Mouse (Mus musculus) embryonic facial prominence, embryonic 14.5 days (tissue): ENCODE measurements around the gene Ggt7. TPM values are rescaled to one million over a fixed set of nuclear protein-coding genes. Genes with fewer than 3 reads are reported as not detected.

Source experiments
- ATAC-seq: fragments of 200-750 bp; cut with Nextera tagmentation; 2 replicates; pipeline ENCODE4 v1.8.0; 2017; ENCODE audit warnings: low read depth, moderate number of reproducible peaks, moderate TSS enrichment
- DNase-seq: peaks from one replicate; pipeline ENCODE4 v3.0.0-alpha.2; 2015; ENCODE audit warnings: low spot score
- H3K27ac ChIP-seq: fragments of 300-500 bp; sonication (generic); replicated peaks from 2 replicates; pipeline ENCODE4 v1.5.1; 2014; ENCODE audit warnings: low read depth, mild to moderate bottlenecking, low read length, moderate library complexity
- H3K27me3 ChIP-seq: fragments of 300-500 bp; sonication (generic); replicated peaks from 2 replicates; pipeline ENCODE4 v1.6.1; 2014; ENCODE audit warnings: low read length; ENCODE audit not compliant: control insufficient read depth, insufficient read depth
- H3K36me3 ChIP-seq: fragments of 300-500 bp; sonication (generic); 2 replicates; pipeline ENCODE4 v1.6.1; 2014; ENCODE audit warnings: low read length, mixed read lengths; ENCODE audit not compliant: control insufficient read depth, insufficient read depth
- H3K4me1 ChIP-seq: fragments of 300-500 bp; sonication (generic); 2 replicates; pipeline ENCODE4 v1.6.1; 2014; ENCODE audit warnings: antibody characterized with exemption, low read length; ENCODE audit not compliant: control insufficient read depth, insufficient read depth
- H3K4me2 ChIP-seq: fragments of 300-500 bp; sonication (generic); 2 replicates; pipeline ENCODE4 v1.6.1; 2014; ENCODE audit warnings: low read depth, mild to moderate bottlenecking, low read length, moderate library complexity, mixed read lengths
- H3K4me3 ChIP-seq: fragments of 300-500 bp; sonication (generic); 2 replicates; pipeline ENCODE4 v1.5.1; 2014; ENCODE audit warnings: low read depth, mild to moderate bottlenecking, low read length
- H3K9ac ChIP-seq: fragments of 300-500 bp; sonication (generic); 2 replicates; pipeline ENCODE4 v1.6.1; 2014; ENCODE audit warnings: low read depth, mild to moderate bottlenecking, low read length, moderate library complexity, mixed read lengths
- H3K9me3 ChIP-seq: fragments of 300-500 bp; sonication (generic); 2 replicates; pipeline ENCODE4 v1.6.1; 2016; ENCODE audit warnings: low read length; ENCODE audit not compliant: control insufficient read depth
- WGBS: fragments of 180-500 bp; shearing (Covaris S2); extraction: QIAGEN DNeasy Blood & Tissue Kit; methylation state at CpG from one replicate; pipeline ENCODE4 v1.1.7; 2014; 5-methylcytosine and 5-hydroxymethylcytosine counted together
- polyA plus RNA-seq: library from polyadenylated mRNA; unstranded; fragments of >200 nt; fragmentation: Nextera tagmentation; extraction: Ambion mirVana; gene quantifications from 2 replicates; pipeline ENCODE4 v1.2.1, GENCODE M21; 2014

The Ggt7 gene
- polyA plus RNA-seq, 1 experiment from 2014 or later: 6.1 TPM

GRCm38 (mm10) chr2:155502596-155502995, 15.4 kb downstream of the Ggt7 start:
- no peaks in the 10 kb centered on the region for H3K9me3 ChIP-seq
- 68% methylated on average over 7 of the region's 7 CpGs for WGBS
- no peaks in the 10 kb centered on the region for H3K4me1 ChIP-seq
- no peaks in the 10 kb centered on the region for H3K36me3 ChIP-seq
- no peaks in the 10 kb centered on the region for H3K27me3 ChIP-seq
- DNase-seq (no peak), ATAC-seq (no peak)
- H3K4me2 ChIP-seq: no peak overlapping the region
- no peak overlapping the region for H3K9ac ChIP-seq
- no peak overlapping the region for H3K27ac ChIP-seq
- H3K4me3 ChIP-seq: no peak overlapping the region

GRCm38 (mm10) chr2:155490998-155491397, 27.0 kb downstream of the Ggt7 start:
- no peak overlapping the region for H3K4me2 ChIP-seq
- H3K36me3 ChIP-seq: no peaks in the 10 kb centered on the region; the same call in 1 of the 2 replicates
- H3K27me3 ChIP-seq: no peaks in the 10 kb centered on the region
- WGBS: 90% methylated on average over 6 of the region's 6 CpGs
- ATAC-seq (no peak), DNase-seq (no peak)
- no peak overlapping the region for H3K27ac ChIP-seq
- H3K9ac ChIP-seq: no peak overlapping the region
- no peak overlapping the region for H3K4me3 ChIP-seq
- H3K4me1 ChIP-seq: no peaks in the 10 kb centered on the region
- no peaks in the 10 kb centered on the region for H3K9me3 ChIP-seq

GRCm38 (mm10) chr2:155482021-155482420, 36.0 kb downstream of the Ggt7 start:
- Histone ChIP-seq H3K36me3 (no peaks in the 10 kb centered on the region), H3K4me1 (no peaks in the 10 kb centered on the region), H3K27me3 (no peaks in the 10 kb centered on the region), H3K4me3 (no peak overlapping the region), H3K9ac (no peak overlapping the region), H3K27ac (no peak overlapping the region), H3K9me3 (peaks cover 4% of the 10 kb centered on the region; the same call in 1 of the 2 replicates), H3K4me2 (no peak overlapping the region)
- ATAC-seq (no peak), DNase-seq (peak; percentile 77)
- 45% methylated on average over 3 of the region's 3 CpGs for WGBS

GRCm38 (mm10) chr2:155473570-155474088, 44.4 kb downstream of the Ggt7 start, which contains the start of gene Ncoa6:
Gene Ncoa6, minus strand, starts transcription at chr2:155473894.
- 0% methylated on average over 20 of the region's 72 CpGs for whole genome bisulfite sequencing

GRCm38 (mm10) chr2:155472671-155473569, 45.1 kb downstream of the Ggt7 start:
- peaks cover 7% of the 10 kb centered on the region for H3K4me1 ChIP-seq
- H3K9ac ChIP-seq: peak overlapping the region; percentile 99
- no peaks in the 10 kb centered on the region for H3K9me3 ChIP-seq
- no peaks in the 10 kb centered on the region for H3K27me3 ChIP-seq
- peak overlapping the region; percentile 90 for H3K27ac ChIP-seq
- 1% methylated on average over 29 of the region's 71 CpGs for WGBS
- no peaks in the 10 kb centered on the region for H3K36me3 ChIP-seq
- ATAC-seq (peak; percentile 72), DNase-seq (peak; percentile 31)
- H3K4me3 ChIP-seq: peak overlapping the region; percentile 92
- peak overlapping the region; percentile 81 for H3K4me2 ChIP-seq

More at GRCm38 (mm10) chr2:155473570-155474088, 44.4 kb downstream of the Ggt7 start, which contains the start of gene Ncoa6:
- H3K4me2 ChIP-seq: peak within 1 kb of the TSS; percentile 81
- peaks cover 7% of the 10 kb centered on the region for H3K4me1 ChIP-seq
- ATAC-seq (peak; percentile 85), DNase-seq (peak; percentile 91)
- peak within 1 kb of the TSS; percentile 90 for H3K27ac ChIP-seq
- H3K9me3 ChIP-seq: no peaks in the 10 kb centered on the region
- H3K27me3 ChIP-seq: no peaks in the 10 kb centered on the region
- peak within 1 kb of the TSS; percentile 92 for H3K4me3 ChIP-seq
- no peaks in the 10 kb centered on the region for H3K36me3 ChIP-seq
- peak within 1 kb of the TSS; percentile 99 for H3K9ac ChIP-seq

- no peak overlapping the region for H3K4me2 ChIP-seq
Measured at GRCm38 (mm10) chr2:155466861-155467260, 51.2 kb downstream of the Ggt7 start.

DNA sequence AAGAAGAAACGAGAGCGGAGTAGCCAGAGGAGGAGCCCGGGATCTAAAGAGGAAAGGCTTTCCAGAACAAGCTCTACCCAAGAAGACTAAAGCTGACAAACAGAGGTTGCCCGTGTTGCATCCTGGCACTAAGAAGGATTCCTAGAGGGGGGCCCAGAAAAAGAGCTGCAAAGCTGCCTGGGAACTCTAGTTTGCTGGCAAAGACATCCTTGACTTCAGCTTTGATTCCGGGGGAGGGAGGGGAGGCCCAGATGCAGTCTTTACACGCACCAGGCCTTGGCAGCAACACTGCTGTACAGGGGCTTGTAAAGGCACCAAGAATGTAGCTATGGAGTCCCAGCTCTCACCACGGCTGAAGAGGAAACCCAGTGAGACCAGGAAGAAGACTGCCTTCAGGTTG, 64.4 kb downstream of the Ggt7 start:
- Histone ChIP-seq H3K9ac (no peak overlapping the region), H3K36me3 (0 out of 2 replicates have a peak, but pooled peaks cover 3% of the 10 kb centered on the region), H3K27me3 (no peaks in the 10 kb centered on the region), H3K4me1 (no peaks in the 10 kb centered on the region), H3K4me2 (no peak overlapping the region), H3K4me3 (no peak overlapping the region), H3K9me3 (no peaks in the 10 kb centered on the region), H3K27ac (no peak overlapping the region)
- WGBS: 85% methylated on average over 7 of the region's 7 CpGs
- no peak for DNase-seq
- ATAC-seq: no peak

More at GRCm38 (mm10) chr2:155466861-155467260, 51.2 kb downstream of the Ggt7 start:
- no peaks in the 10 kb centered on the region for H3K4me1 ChIP-seq
- no peak overlapping the region for H3K27ac ChIP-seq
- DNase-seq (no peak), ATAC-seq (no peak)
- no peak overlapping the region for H3K9ac ChIP-seq
- no peaks in the 10 kb centered on the region for H3K36me3 ChIP-seq
- H3K4me3 ChIP-seq: no peak overlapping the region
- no peaks in the 10 kb centered on the region for H3K9me3 ChIP-seq
- H3K27me3 ChIP-seq: no peaks in the 10 kb centered on the region
- WGBS: 95% methylated on average over 1 of the region's 1 CpGs

DNA sequence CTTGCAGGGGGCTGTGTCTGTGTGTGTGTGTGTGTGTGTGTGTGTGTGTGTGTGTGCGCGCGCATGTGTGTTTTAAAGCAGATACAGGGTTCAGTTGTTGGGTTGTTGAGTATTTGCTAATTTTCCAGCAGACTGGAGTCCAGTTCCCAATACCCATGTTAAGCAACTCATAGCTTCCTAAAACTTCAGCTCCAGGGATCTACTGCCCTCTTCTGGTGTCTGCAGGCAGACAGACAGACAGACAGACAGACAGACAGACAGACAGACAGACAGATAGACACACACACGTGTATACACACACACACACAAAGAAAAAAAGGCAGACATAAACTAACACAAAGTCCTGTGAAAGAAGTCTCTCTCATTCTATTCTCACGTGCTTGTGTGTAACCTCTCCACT, 66.8 kb downstream of the Ggt7 start:
- whole genome bisulfite sequencing: 90% methylated on average over 5 of the region's 5 CpGs

More for the DNA sequence above, 66.8 kb downstream of the Ggt7 start:
- Histone ChIP-seq H3K9ac (no peak overlapping the region), H3K4me3 (no peak overlapping the region), H3K4me1 (no peaks in the 10 kb centered on the region), H3K9me3 (no peaks in the 10 kb centered on the region), H3K4me2 (no peak overlapping the region), H3K27me3 (no peaks in the 10 kb centered on the region), H3K27ac (no peak overlapping the region), H3K36me3 (0 out of 2 replicates have a peak, but pooled peaks cover 3% of the 10 kb centered on the region)
- ATAC-seq (no peak), DNase-seq (no peak)
